In genomic region chr12:75827751-75828150, GRCm38 (mm10) we compare ENCODE assay signal across 13 mouse cellular contexts. TPM values are rescaled to one million over a fixed set of nuclear protein-coding genes. Genes with fewer than 3 reads are reported as not detected.
DNase-seq lines count a peak whose midpoint lies in the region; ATAC-seq and TF ChIP-seq lines count a peak whose summit lies in the region.
"Had no signal": no experiment of that assay in that cellular context is flagged by ENCODE, and none has a peak within 500 bp of the region (broad histone marks: within the 10 kb centered on the region; RNA-seq: fewer than 3 reads in every experiment).

No protein-coding gene starts in this region.

- H3K9me3 ChIP-seq in limb, embryonic 12.5 days = no peaks in the 10 kb centered on the region
- H3K9me3 ChIP-seq in limb, embryonic 10.5 days (replicated peaks) = no peaks in the 10 kb centered on the region
- H3K9me3 ChIP-seq in stomach, embryonic 16.5 days (replicated peaks; ENCODE audit: control insufficient read depth, low read length) = no peaks in the 10 kb centered on the region
- H3K9me3 ChIP-seq: forebrain, embryonic 12.5 days; midbrain, embryonic 10.5 days had no signal

- in situ Hi-C loops in Patski (cut with MboI; ENCODE audit: low pct_unique_long_range_greater_than_20kb) = no loop called here

- H3K4me3 ChIP-seq in limb, embryonic 12.5 days (replicated peaks) = no peak overlapping the region
- no peak overlapping the region for H3K4me3 ChIP-seq in limb, embryonic 10.5 days
- no peak overlapping the region for H3K4me3 ChIP-seq in stomach, embryonic 16.5 days (replicated peaks; ENCODE audit: low read length)
- H3K4me3 ChIP-seq: forebrain, embryonic 12.5 days; midbrain, embryonic 10.5 days had no signal

- no peak for DNase-seq in limb, embryonic 10.5 days (ENCODE audit: low spot score)
- DNase-seq in Patski (ENCODE audit: low read depth, low spot score) = no peak
- peak; percentile 32 for DNase-seq in brain, adult 2 months (ENCODE audit: low read depth, low spot score)
- no peak for DNase-seq in right cerebral cortex, postnatal 4 days
- no peak for DNase-seq in c-Kit-positive CD71-positive TER-119-positive erythroid progenitor cells, embryonic 14.5 days (ENCODE audit: low spot score)
- DNase-seq: cerebellum, adult 2 months; heart, postnatal 4 days; left cerebral cortex, postnatal 4 days had no signal

- H3K4me1 ChIP-seq in limb, embryonic 12.5 days (replicated peaks) = peaks cover 53% of the 10 kb centered on the region
- peaks cover 39% of the 10 kb centered on the region for H3K4me1 ChIP-seq in limb, embryonic 10.5 days
- H3K4me1 ChIP-seq in stomach, embryonic 16.5 days (ENCODE audit: control insufficient read depth, insufficient read depth, low read length) = peaks cover 4% of the 10 kb centered on the region

- POLR2A ChIA-PET in Patski (lab: Charles Lee) = interaction anchor here (1.4 kb wide), 1 partner anchor 8 kb away, joined by 3 read pairs; no protein-coding TSS in a partner anchor

- ATAC-seq in limb, embryonic 12.5 days (ENCODE audit: insufficient number of reproducible peaks, insufficient read depth, low FRiP score, low TSS enrichment, low read depth) = no peak
- ATAC-seq in Patski = peak; percentile 91
- ATAC-seq in stomach, embryonic 16.5 days (ENCODE audit: insufficient read depth, low FRiP score) = peak; percentile 53; the same call in 1 of the 2 replicates
- ATAC-seq: inflammation-experienced regulatory T-cells, adult 6 months had no signal

- H3K4me2 ChIP-seq in limb, embryonic 12.5 days = no peak overlapping the region; the same call in 1 of the 2 replicates
- peak overlapping the region; percentile 31; the same call in 1 of the 2 replicates for H3K4me2 ChIP-seq in stomach, embryonic 16.5 days (ENCODE audit: low read depth, low read length)
- H3K4me2 ChIP-seq: forebrain, embryonic 12.5 days had no signal

- H3K36me3 ChIP-seq in limb, embryonic 12.5 days = no peaks in the 10 kb centered on the region
- H3K36me3 ChIP-seq in limb, embryonic 10.5 days = peaks cover 10% of the 10 kb centered on the region; the same call in 1 of the 2 replicates
- no peaks in the 10 kb centered on the region for H3K36me3 ChIP-seq in stomach, embryonic 16.5 days (ENCODE audit: control insufficient read depth, insufficient read depth, low read length)
- H3K36me3 ChIP-seq: forebrain, embryonic 12.5 days had no signal

- peak overlapping the region; percentile 14; the same call in 1 of the 2 replicates for H3K27ac ChIP-seq in limb, embryonic 12.5 days
- H3K27ac ChIP-seq in limb, embryonic 10.5 days = no peak overlapping the region
- H3K27ac ChIP-seq in stomach, embryonic 16.5 days (ENCODE audit: low read length) = peak overlapping the region; percentile 79
- H3K27ac ChIP-seq: forebrain, embryonic 12.5 days; midbrain, embryonic 10.5 days had no signal

- no peak overlapping the region for H3K9ac ChIP-seq in limb, embryonic 12.5 days (replicated peaks)
- H3K9ac ChIP-seq in stomach, embryonic 16.5 days (ENCODE audit: low read length) = peak overlapping the region; percentile 13; the same call in 1 of the 2 replicates
- H3K9ac ChIP-seq: forebrain, embryonic 12.5 days had no signal

- CTCF ChIA-PET in Patski (lab: Charles Lee) = no interaction called here

- WGBS in limb, embryonic 12.5 days = 70% methylated on average over 15 of the region's 15 CpGs
- WGBS in limb, embryonic 10.5 days = 93% methylated on average over 15 of the region's 15 CpGs
- WGBS in stomach, embryonic 16.5 days = 57% methylated on average over 15 of the region's 15 CpGs

- no peak for TF ChIP-seq CTCF in Patski (IDR thresholded peaks at IDR 0.05)

- 0 out of 2 replicates have a peak, but pooled peaks cover 3% of the 10 kb centered on the region for H3K27me3 ChIP-seq in limb, embryonic 12.5 days
- H3K27me3 ChIP-seq in limb, embryonic 10.5 days (ENCODE audit: low read depth, poor library complexity, severe bottlenecking) = no peaks in the 10 kb centered on the region
- H3K27me3 ChIP-seq in Patski = no peaks in the 10 kb centered on the region
- no peaks in the 10 kb centered on the region for H3K27me3 ChIP-seq in stomach, embryonic 16.5 days (ENCODE audit: control insufficient read depth, insufficient read depth, low read length)
- H3K27me3 ChIP-seq: forebrain, embryonic 12.5 days had no signal

RNA-seq across cellular contexts. Expression of gene Syne2, which starts 9.8 kb away (rescaled TPM):
- polyA plus RNA-seq in limb, embryonic 12.5 days (2016; fragmentation: Nextera tagmentation; extraction: Ambion mirVana) = 106 and 119 TPM in 2 replicates
- 89.8 and 113 TPM in 2 replicates for polyA plus RNA-seq in limb, embryonic 10.5 days (2016; fragmentation: Nextera tagmentation; extraction: Ambion mirVana)
- 86.9 TPM for polyA plus RNA-seq in Patski (2021)
- polyA plus RNA-seq in stomach, embryonic 16.5 days (2015; fragmentation: Nextera tagmentation; extraction: Ambion mirVana) = 37.1 and 42.1 TPM in 2 replicates
